Comparison of ENCODE assay signal across 10 mouse cellular contexts in genomic region chr14:27235897-27236553, GRCm38 (mm10).
DNase-seq lines count a peak whose midpoint lies in the region; ATAC-seq and TF ChIP-seq lines count a peak whose summit lies in the region.
"Had no signal": no experiment of that assay in that cellular context is flagged by ENCODE, and none has a peak within 500 bp of the region (broad histone marks: within the 10 kb centered on the region; RNA-seq: fewer than 3 reads in every experiment).

No protein-coding gene starts in this region.

- DNase-seq in heart, postnatal 14 days, result no peak
- DNase-seq in lung, postnatal 10 days, result no peak
- DNase-seq in induced T-regulatory cell, adult 2 months (ENCODE audit: low read depth), result peak; percentile 71
- DNase-seq: cerebellum, adult 8-10 months had no signal

- intact Hi-C loops in heart, postnatal 14 days (cut with DNase I), result loop anchor here (5.0 kb wide), 2 partner anchors 44 to 56 kb away; no protein-coding TSS in a partner anchor

- no peak for ATAC-seq in heart, embryonic 16.5 days (replicated peaks; ENCODE audit: extremely low read depth, insufficient read depth, low FRiP score)
- no peak for ATAC-seq in lung, embryonic 16.5 days (ENCODE audit: low read depth)
- no peak for ATAC-seq in inflammation-experienced regulatory T-cells, adult 6 months
- ATAC-seq: midbrain, embryonic 15.5 days had no signal

- peaks cover 22% of the 10 kb centered on the region for H3K4me1 ChIP-seq in heart, embryonic 16.5 days (ENCODE audit: control insufficient read depth, insufficient read depth, low read length)
- H3K4me1 ChIP-seq in lung, embryonic 16.5 days (replicated peaks; ENCODE audit: control insufficient read depth, insufficient read depth, low read length), result peaks cover 3% of the 10 kb centered on the region
- H3K4me1 ChIP-seq: midbrain, embryonic 15.5 days had no signal

- no peak overlapping the region for H3K4me3 ChIP-seq in heart, embryonic 16.5 days (ENCODE audit: low read length)
- no peak overlapping the region for H3K4me3 ChIP-seq in lung, embryonic 16.5 days (ENCODE audit: low read length)
- H3K4me3 ChIP-seq in myocyte, result no peak overlapping the region
- H3K4me3 ChIP-seq: midbrain, embryonic 15.5 days had no signal

- no peaks in the 10 kb centered on the region for H3K79me2 ChIP-seq in myocyte (ENCODE audit: control insufficient read depth, insufficient read depth)

- no peak for TF ChIP-seq POLR2A in myocyte (IDR thresholded peaks at IDR 0.05; ENCODE audit: insufficient read length, low read depth)

- no peaks in the 10 kb centered on the region for H3K27me3 ChIP-seq in heart, embryonic 16.5 days (ENCODE audit: control insufficient read depth, insufficient read depth, low read length)
- no peaks in the 10 kb centered on the region for H3K27me3 ChIP-seq in lung, embryonic 16.5 days (ENCODE audit: control insufficient read depth, insufficient read depth, low read depth, low read length)
- H3K27me3 ChIP-seq in myocyte (ENCODE audit: control insufficient read depth, insufficient read depth, insufficient read length), result no peaks in the 10 kb centered on the region
- H3K27me3 ChIP-seq: midbrain, embryonic 15.5 days had no signal

- no peak overlapping the region for H3ac ChIP-seq in myocyte (ENCODE audit: control insufficient read depth, insufficient read length)

- WGBS in heart, embryonic 16.5 days, result 59% methylated on average over 6 of the region's 6 CpGs
- 61% methylated on average over 6 of the region's 6 CpGs for WGBS in lung, embryonic 16.5 days

- H3K9ac ChIP-seq in heart, embryonic 16.5 days (ENCODE audit: low read length), result no peak overlapping the region
- no peak overlapping the region for H3K9ac ChIP-seq in lung, embryonic 16.5 days (ENCODE audit: low read length)
- H3K9ac ChIP-seq: midbrain, embryonic 15.5 days had no signal

- H3K36me3 ChIP-seq in heart, embryonic 16.5 days (ENCODE audit: control insufficient read depth, insufficient read depth), result no peaks in the 10 kb centered on the region
- no peaks in the 10 kb centered on the region for H3K36me3 ChIP-seq in lung, embryonic 16.5 days (ENCODE audit: control insufficient read depth, insufficient read depth, low read length)
- no peaks in the 10 kb centered on the region for H3K36me3 ChIP-seq in myocyte (ENCODE audit: control insufficient read depth, insufficient read depth)
- H3K36me3 ChIP-seq: midbrain, embryonic 15.5 days had no signal

- peak overlapping the region; percentile 48 for H3K27ac ChIP-seq in heart, embryonic 16.5 days (ENCODE audit: low read length)
- H3K27ac ChIP-seq in lung, embryonic 16.5 days (ENCODE audit: low read length), result peak overlapping the region; percentile 54
- H3K27ac ChIP-seq: macrophage; midbrain, embryonic 15.5 days had no signal

- no peaks in the 10 kb centered on the region for H3K9me3 ChIP-seq in heart, embryonic 16.5 days (replicated peaks; ENCODE audit: control insufficient read depth, low read length)
- no peaks in the 10 kb centered on the region for H3K9me3 ChIP-seq in lung, embryonic 16.5 days (ENCODE audit: control insufficient read depth, low read length)
- H3K9me3 ChIP-seq: midbrain, embryonic 15.5 days had no signal

- H3K4me2 ChIP-seq in heart, embryonic 16.5 days (ENCODE audit: low read depth, low read length), result no peak overlapping the region
- H3K4me2 ChIP-seq in lung, embryonic 16.5 days (ENCODE audit: low read depth, low read length), result no peak overlapping the region
- no peak overlapping the region for H3K4me2 ChIP-seq in myocyte (ENCODE audit: low read depth)
- H3K4me2 ChIP-seq: midbrain, embryonic 15.5 days had no signal

TF ChIP-seq in myocyte, 11 proteins besides CTCF, POLR2A, EP300 and RAD21:
- no peak for TF ChIP-seq MAX (IDR thresholded peaks at IDR 0.05; ENCODE audit: low read depth)
- peak in 2 of 3 experiments; percentile 33 to 53 for TF ChIP-seq MYOD1 (IDR thresholded peaks at IDR 0.05; ENCODE audit: control insufficient read depth in 1 of 3, insufficient read length in 2 of 3, low read depth in 2 of 3)
- peak in 1 of 3 experiments; percentile 39 for TF ChIP-seq MYOG (IDR thresholded peaks at IDR 0.05; ENCODE audit: control insufficient read depth in 1 of 3, insufficient read depth in 1 of 3, insufficient read length in 2 of 3, low read depth in 2 of 3)
- TF ChIP-seq POLR2AphosphoS2 (IDR thresholded peaks at IDR 0.05; ENCODE audit: insufficient read length, low read depth), result no peak
